Mouse (Mus musculus) neural tube, embryonic 11.5 days (tissue): ENCODE results near the gene Wapl. TPM values are rescaled to one million over a fixed set of nuclear protein-coding genes. Genes with fewer than 3 reads are reported as not detected.

Experiments
- ATAC-seq: fragments of 200-750 bp; cut with Nextera tagmentation; 2 replicates; pipeline ENCODE4 v1.8.0; 2017; ENCODE audit warnings: moderate number of reproducible peaks, mild to moderate bottlenecking, moderate TSS enrichment, moderate library complexity; ENCODE audit not compliant: insufficient read depth, low FRiP score, low TSS enrichment
- DNase-seq: peaks from one replicate; pipeline ENCODE4 v3.0.0-alpha.2; 2015; ENCODE audit warnings: low spot score
- H3K27ac ChIP-seq: fragments of 300-500 bp; sonication (generic); 2 replicates; pipeline ENCODE4 v1.5.1; 2014; ENCODE audit warnings: low read depth, mild to moderate bottlenecking, low read length
- H3K27me3 ChIP-seq: fragments of 300-500 bp; sonication (generic); 2 replicates; pipeline ENCODE4 v1.6.1; 2014; ENCODE audit warnings: mild to moderate bottlenecking, low read length, mixed read lengths; ENCODE audit not compliant: control insufficient read depth, insufficient read depth
- H3K36me3 ChIP-seq: fragments of 300-500 bp; sonication (generic); 2 replicates; pipeline ENCODE4 v1.6.1; 2014; ENCODE audit warnings: mild to moderate bottlenecking, low read length, moderate library complexity, mixed read lengths; ENCODE audit not compliant: control insufficient read depth, insufficient read depth
- H3K4me1 ChIP-seq: fragments of 300-500 bp; sonication (generic); 2 replicates; pipeline ENCODE4 v1.6.1; 2014; ENCODE audit warnings: low read length, mixed read lengths; ENCODE audit not compliant: control insufficient read depth, insufficient read depth
- H3K4me2 ChIP-seq: fragments of 300-500 bp; sonication (generic); 2 replicates; pipeline ENCODE4 v1.6.1; 2014; ENCODE audit warnings: low read depth, mild to moderate bottlenecking, moderate library complexity
- H3K4me3 ChIP-seq: fragments of 300-500 bp; sonication (generic); 2 replicates; pipeline ENCODE4 v1.5.1; 2014; ENCODE audit warnings: low read depth, low read length
- H3K9ac ChIP-seq: fragments of 300-500 bp; sonication (generic); 2 replicates; pipeline ENCODE4 v1.6.1; 2014; ENCODE audit warnings: mild to moderate bottlenecking, low read length
- H3K9me3 ChIP-seq: fragments of 300-500 bp; sonication (generic); 2 replicates; pipeline ENCODE4 v1.6.1; 2016; ENCODE audit warnings: low read length; ENCODE audit not compliant: control insufficient read depth
- WGBS: fragments of 180-500 bp; shearing (Covaris S2); extraction: QIAGEN DNeasy Blood & Tissue Kit; methylation state at CpG from one replicate; pipeline ENCODE4 v1.1.7; 2014; 5-methylcytosine and 5-hydroxymethylcytosine counted together
- polyA plus RNA-seq: library from polyadenylated mRNA; unstranded; fragments of >200 nt; fragmentation: Nextera tagmentation; extraction: Ambion mirVana; gene quantifications from 2 replicates; pipeline ENCODE4 v1.2.1, GENCODE M21; 2014

Gene Wapl
- polyA plus RNA-seq: 30.8 and 31.5 TPM in 2 replicates

DNA sequence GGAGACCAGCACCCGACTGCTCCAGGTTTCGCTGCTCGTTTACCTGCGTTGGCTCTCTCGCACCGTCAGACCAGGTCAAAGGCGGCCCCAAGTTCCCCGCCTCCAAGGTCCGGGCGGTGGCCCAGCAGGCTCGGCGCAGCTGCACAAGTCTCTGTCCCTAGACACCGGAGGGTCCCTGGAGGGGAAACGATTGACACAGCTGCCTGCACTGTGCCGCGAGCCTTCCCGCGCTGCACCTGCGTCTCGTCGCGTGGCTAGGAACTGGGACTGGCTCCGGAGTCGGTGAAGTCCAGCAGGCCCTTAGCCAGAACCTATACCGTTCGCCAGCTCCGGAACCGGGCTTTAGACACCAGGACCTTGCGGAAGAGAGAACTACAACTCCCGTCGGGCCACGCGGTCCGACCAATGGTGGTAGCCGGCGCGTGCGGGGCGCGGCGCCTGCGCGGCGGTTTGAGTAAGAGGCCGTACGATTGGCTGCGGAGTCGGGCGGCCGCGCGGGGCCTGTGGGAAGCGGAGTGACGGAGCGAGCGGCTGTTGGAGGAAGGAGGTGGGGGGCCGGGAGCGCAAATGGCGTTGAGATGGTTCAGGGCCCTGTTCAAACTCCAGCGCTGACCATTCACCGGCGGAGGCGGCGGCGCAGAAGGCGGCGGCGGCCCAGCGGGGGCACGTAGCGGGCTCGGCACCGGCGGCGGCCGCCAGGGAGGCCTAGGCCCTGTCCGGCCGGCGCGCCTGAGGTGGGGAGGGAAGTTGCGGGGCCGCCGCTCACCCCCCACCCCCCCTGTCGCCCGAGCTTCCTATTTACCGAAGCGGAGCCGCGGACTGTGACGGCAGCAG, at the start of gene Wapl:
Gene Wapl (plus strand): TSS at position 534 of the 834 bp plus-strand sequence.
- Histone ChIP-seq H3K4me3 (peak within 1 kb of the TSS; percentile 93), H3K36me3 (no peaks in the 10 kb centered on the region; the same call in 1 of the 2 replicates), H3K27me3 (no peaks in the 10 kb centered on the region), H3K27ac (peak within 1 kb of the TSS; percentile 87), H3K4me2 (peak within 1 kb of the TSS; percentile 87), H3K9me3 (no peaks in the 10 kb centered on the region), H3K4me1 (peaks cover 8% of the 10 kb centered on the region; the same call in 1 of the 2 replicates), H3K9ac (peak within 1 kb of the TSS; percentile 90)
- under 1% methylated on average over 82 of the region's 90 CpGs for WGBS
- DNase-seq (peak; percentile 98), ATAC-seq (peak; percentile 99)

DNA sequence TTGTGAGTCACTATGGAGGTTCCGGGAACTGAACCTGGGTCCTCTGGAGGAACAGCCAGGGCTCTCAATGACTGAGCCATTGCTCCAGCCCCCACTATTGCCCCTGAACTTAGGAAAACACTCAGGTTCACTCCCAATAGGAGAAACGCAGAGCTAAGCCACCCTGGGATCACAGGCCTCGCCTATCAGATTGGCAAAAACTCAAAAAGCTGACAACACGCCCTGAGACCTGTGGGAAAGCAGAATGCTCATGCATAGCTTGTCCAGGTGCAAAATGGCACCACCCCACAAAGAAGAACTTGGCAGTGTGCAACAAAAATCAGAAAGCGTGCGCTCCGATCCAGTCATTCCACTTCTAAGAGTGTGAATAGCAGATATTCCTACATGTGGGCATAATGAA, 46.9 kb upstream of the Wapl start:
- Histone ChIP-seq H3K36me3 (no peaks in the 10 kb centered on the region), H3K9ac (no peak overlapping the region), H3K4me3 (no peak overlapping the region), H3K4me1 (no peaks in the 10 kb centered on the region), H3K27me3 (no peaks in the 10 kb centered on the region), H3K9me3 (no peaks in the 10 kb centered on the region), H3K27ac (no peak overlapping the region), H3K4me2 (no peak overlapping the region)
- WGBS: 92% methylated on average over 7 of the region's 7 CpGs
- DNase-seq (no peak), ATAC-seq (no peak)

DNA sequence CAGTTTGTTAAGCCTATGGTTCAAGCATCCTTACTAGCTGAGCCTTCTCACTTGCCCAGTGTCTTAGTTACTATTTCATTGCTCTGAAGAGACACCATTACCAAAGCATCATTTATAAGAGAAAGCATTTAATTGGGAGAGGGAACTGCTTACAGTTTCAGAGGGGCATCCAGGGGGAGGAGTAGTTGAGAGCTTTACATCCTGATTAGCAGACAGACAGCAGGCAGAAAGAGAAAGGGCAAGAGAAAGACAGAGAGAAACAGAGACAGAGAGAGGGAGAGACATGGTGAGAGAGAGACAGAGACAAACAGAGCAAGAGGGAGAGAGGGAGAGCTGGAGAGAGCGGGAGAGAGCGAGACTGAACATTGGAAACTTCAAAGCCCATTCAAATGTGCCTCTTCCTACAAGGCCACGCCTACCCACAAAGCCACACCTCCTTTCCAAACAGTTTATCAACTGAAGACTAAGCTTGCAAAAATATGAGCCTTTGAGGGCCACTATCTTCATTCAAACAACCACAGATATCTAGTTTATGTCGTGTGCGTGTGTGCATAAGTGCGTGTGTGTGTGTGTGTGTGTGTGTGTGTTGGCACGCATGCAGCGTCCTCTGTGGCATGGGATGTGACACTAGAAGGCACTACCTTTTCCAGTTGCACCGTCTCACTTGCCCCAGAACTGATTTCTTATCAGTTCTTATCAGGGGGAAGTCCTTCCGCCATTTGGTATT, 40.8 kb upstream of the Wapl start:
- ATAC-seq (no peak), DNase-seq (no peak)
- Histone ChIP-seq H3K9ac (no peak overlapping the region), H3K4me1 (no peaks in the 10 kb centered on the region), H3K36me3 (no peaks in the 10 kb centered on the region), H3K9me3 (no peaks in the 10 kb centered on the region), H3K4me2 (no peak overlapping the region), H3K27ac (no peak overlapping the region), H3K27me3 (no peaks in the 10 kb centered on the region), H3K4me3 (no peak overlapping the region)
- 81% methylated on average over 10 of the region's 10 CpGs for WGBS

DNA sequence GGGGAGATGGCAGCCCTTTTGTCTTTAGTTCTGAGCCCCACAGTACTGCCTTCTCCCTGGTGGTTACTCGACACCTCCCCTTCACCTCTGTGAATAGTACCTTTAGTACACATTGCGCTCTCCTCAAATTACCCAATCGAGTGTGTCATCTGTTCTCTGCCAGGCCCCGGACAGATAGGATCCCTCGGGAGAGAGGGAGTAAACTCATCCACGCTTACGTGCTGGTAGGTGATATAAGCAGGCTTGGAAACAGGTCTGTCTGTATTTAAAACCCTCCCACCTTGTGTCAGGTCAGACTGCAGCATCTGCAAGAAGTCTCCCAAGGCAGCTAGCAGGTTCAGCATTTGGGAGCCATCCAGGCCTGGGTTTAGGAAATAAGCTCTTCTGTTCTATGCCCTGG, 38.5 kb upstream of the Wapl start:
- Histone ChIP-seq H3K9me3 (no peaks in the 10 kb centered on the region), H3K27ac (no peak overlapping the region), H3K36me3 (no peaks in the 10 kb centered on the region), H3K4me3 (no peak overlapping the region), H3K27me3 (no peaks in the 10 kb centered on the region), H3K9ac (no peak overlapping the region), H3K4me2 (no peak overlapping the region), H3K4me1 (no peaks in the 10 kb centered on the region)
- ATAC-seq: no peak
- 34% methylated on average over 7 of the region's 7 CpGs for WGBS
- DNase-seq: no peak

DNA sequence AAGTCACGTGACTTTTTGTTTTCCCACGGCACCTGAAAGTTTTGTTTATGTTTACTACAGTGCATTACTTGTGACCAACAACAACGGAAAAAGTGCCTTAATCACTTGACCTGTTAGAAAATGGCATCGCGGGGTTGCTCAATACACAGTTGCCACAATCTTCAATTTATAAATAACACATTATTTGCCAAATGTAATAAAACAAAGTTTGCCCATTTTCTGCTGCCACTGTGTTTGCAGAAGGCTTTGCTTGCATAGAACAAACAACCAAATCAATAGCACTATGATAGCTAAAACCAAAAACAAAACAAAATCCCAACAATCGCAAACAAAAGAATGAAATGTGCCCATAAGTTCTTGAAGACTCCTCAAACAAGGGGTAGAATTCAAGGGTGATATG, 38.0 kb upstream of the Wapl start:
- 91% methylated on average over 6 of the region's 6 CpGs for WGBS
- ATAC-seq (no peak), DNase-seq (no peak)
- H3K4me1 ChIP-seq: no peaks in the 10 kb centered on the region
- H3K27ac ChIP-seq: no peak overlapping the region
- H3K4me2 ChIP-seq: no peak overlapping the region
- no peaks in the 10 kb centered on the region for H3K36me3 ChIP-seq
- H3K9ac ChIP-seq: no peak overlapping the region
- no peak overlapping the region for H3K4me3 ChIP-seq
- H3K9me3 ChIP-seq: no peaks in the 10 kb centered on the region
- no peaks in the 10 kb centered on the region for H3K27me3 ChIP-seq

DNA sequence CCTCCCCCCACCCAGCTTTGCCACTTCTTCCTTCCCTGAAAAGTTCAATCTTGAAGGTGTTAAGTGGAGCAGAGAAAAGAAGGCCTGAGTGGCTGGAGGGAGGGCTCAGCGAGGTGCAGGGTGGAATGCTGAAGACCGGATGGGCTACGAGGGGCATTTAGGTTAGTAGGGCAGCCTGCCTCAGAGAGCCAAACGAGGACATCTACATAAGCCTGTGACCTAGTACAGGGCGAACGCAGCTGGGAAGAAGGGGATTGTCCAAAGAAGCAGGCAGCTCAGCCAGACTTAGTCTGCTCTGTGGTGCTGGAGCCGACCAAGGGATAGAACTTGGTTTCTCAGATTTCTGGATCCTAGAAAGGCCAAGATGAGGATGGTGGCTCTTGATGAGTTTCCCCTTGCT, 29.6 kb upstream of the Wapl start:
- ATAC-seq (no peak), DNase-seq (no peak)
- Histone ChIP-seq H3K4me2 (no peak overlapping the region), H3K4me1 (no peaks in the 10 kb centered on the region), H3K27ac (no peak overlapping the region), H3K36me3 (no peaks in the 10 kb centered on the region), H3K27me3 (no peaks in the 10 kb centered on the region), H3K9ac (no peak overlapping the region), H3K4me3 (no peak overlapping the region), H3K9me3 (no peaks in the 10 kb centered on the region)
- 77% methylated on average over 7 of the region's 7 CpGs for WGBS

DNA sequence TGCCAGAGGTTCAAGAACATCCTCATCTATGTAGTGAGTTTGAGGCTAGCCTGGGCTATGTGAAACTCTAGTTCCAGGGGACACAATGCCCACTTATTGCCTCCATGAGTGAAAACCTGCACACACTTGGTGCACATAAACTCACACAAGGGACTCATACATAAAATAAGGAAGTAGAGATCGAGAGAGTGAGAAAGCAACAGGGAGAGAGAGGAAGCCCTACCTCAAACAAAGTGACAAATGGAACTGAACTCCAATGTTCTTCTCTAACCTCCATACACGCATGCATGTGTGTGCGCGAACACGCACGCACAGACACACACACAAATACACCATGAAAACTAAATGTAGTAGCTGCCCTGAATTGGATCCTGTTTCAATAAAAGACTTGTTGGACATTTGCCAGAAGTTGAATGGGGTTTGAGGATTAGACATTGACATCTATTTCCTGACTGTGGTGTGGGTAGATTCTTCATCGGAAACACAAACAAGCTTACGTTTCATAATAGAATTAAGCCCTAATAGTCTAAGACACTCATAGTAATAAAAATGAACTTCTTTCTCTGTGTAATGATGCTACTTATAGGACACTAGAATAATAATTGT, 25.8 kb upstream of the Wapl start:
- Histone ChIP-seq H3K9ac (no peak overlapping the region), H3K4me1 (no peaks in the 10 kb centered on the region), H3K4me2 (no peak overlapping the region), H3K4me3 (no peak overlapping the region), H3K27ac (no peak overlapping the region), H3K36me3 (no peaks in the 10 kb centered on the region), H3K27me3 (no peaks in the 10 kb centered on the region), H3K9me3 (no peaks in the 10 kb centered on the region)
- 92% methylated on average over 8 of the region's 8 CpGs for WGBS
- DNase-seq (no peak), ATAC-seq (no peak)

DNA sequence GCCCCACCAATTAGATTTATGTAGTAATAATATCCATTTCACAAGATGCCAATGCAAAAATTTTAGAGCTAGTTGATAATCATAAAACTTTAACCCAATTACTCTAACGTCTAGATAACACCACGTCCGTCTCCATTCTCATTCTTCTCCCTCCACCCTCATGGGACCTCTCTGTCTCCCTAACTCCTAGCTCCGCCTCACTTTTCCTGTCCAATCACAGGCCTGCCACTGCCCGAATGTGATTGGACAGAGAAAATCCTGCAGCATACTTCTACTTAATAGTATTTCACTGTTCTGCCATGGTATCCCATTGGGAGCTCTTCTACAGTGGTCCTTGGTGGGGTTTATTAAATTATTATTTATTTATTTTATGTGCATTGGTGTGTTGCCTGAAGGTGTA, 16.6 kb upstream of the Wapl start:
- 94% methylated on average over 5 of the region's 5 CpGs for WGBS
- no peak for ATAC-seq
- no peak overlapping the region for H3K4me3 ChIP-seq

More for the DNA sequence above, 16.6 kb upstream of the Wapl start:
- no peak for DNase-seq
- Histone ChIP-seq H3K27me3 (peaks cover 20% of the 10 kb centered on the region), H3K9me3 (no peaks in the 10 kb centered on the region), H3K4me2 (no peak overlapping the region), H3K9ac (no peak overlapping the region), H3K36me3 (no peaks in the 10 kb centered on the region), H3K27ac (no peak overlapping the region), H3K4me1 (0 out of 2 replicates have a peak, but pooled peaks cover under 1% of the 10 kb centered on the region)
